Mouse (Mus musculus) small intestine, adult 2 months (tissue): ENCODE data around the gene Bpifc. TPM values are rescaled to one million over a fixed set of nuclear protein-coding genes. Genes with fewer than 3 reads are reported as not detected.

Source experiments
- H3K27ac ChIP-seq: fragments of 200-500 bp; 2 replicates; pipeline ENCODE4 v1.5.1; 2012; ENCODE audit warnings: low read depth, low read length, control low read depth, inconsistent platforms; ENCODE audit not compliant: insufficient read depth
- H3K27me3 ChIP-seq: fragments of 200-500 bp; 2 replicates; pipeline ENCODE4 v1.6.1; 2012; ENCODE audit warnings: mild to moderate bottlenecking, moderate library complexity, low read length, inconsistent platforms; ENCODE audit not compliant: control insufficient read depth, insufficient read depth
- H3K36me3 ChIP-seq: fragments of 200-500 bp; 2 replicates; pipeline ENCODE4 v1.6.1; 2012; ENCODE audit warnings: mild to moderate bottlenecking, low read length, control low read depth, inconsistent platforms; ENCODE audit not compliant: control insufficient read depth, insufficient read depth
- H3K4me1 ChIP-seq: fragments of 200-500 bp; 2 replicates; pipeline ENCODE4 v1.6.1; 2012; ENCODE audit warnings: low read length, inconsistent platforms, mixed read lengths; ENCODE audit not compliant: control insufficient read depth, insufficient read depth, insufficient read length
- H3K4me3 ChIP-seq: fragments of 200-500 bp; 2 replicates; pipeline ENCODE4 v1.5.1; 2012; ENCODE audit warnings: low read depth, mild to moderate bottlenecking, control low read depth, inconsistent platforms, low read length, moderate library complexity
- CTCF ChIP-seq: fragments of 200-500 bp; IDR thresholded peaks from 2 replicates; pipeline ENCODE4 v1.5.1; 2012; ENCODE audit warnings: low read depth, mild to moderate bottlenecking, control low read depth, inconsistent platforms, low read length, moderate library complexity, mixed read lengths; ENCODE audit not compliant: insufficient replicate concordance, insufficient read length; ENCODE audit errors: extremely low read depth
- POLR2A ChIP-seq: fragments of 200-500 bp; IDR thresholded peaks from 2 replicates; pipeline ENCODE4 v1.6.1; 2012; ENCODE audit warnings: low read depth, mild to moderate bottlenecking, control low read depth, inconsistent platforms, low read length, moderate library complexity
- WGBS: fragments of 180-500 bp; shearing (Covaris S2); methylation state at CpG from one replicate; pipeline ENCODE4 v1.1.7; 2018; 5-methylcytosine and 5-hydroxymethylcytosine counted together
- polyA plus RNA-seq: library from polyadenylated mRNA; depleted of rRNA; stranded (reverse); fragments of >200 nt; gene quantifications from 2 replicates; pipeline ENCODE4 v1.2.3, GENCODE M21; 2012

Gene Bpifc
- polyA plus RNA-seq, 1 experiment, result not detected

- WGBS, result 21% methylated on average over 2 of the region's 2 CpGs
- Histone ChIP-seq H3K4me1 (peaks cover 12% of the 10 kb centered on the region; the same call in 1 of the 2 replicates), H3K36me3 (peaks cover 14% of the 10 kb centered on the region), H3K4me3 (no peak overlapping the region), H3K27me3 (no peaks in the 10 kb centered on the region), H3K27ac (0 out of 2 replicates have a peak overlapping the region, but pooled peaks have one; percentile 4)
- TF ChIP-seq POLR2A, result no peak
Observed at GRCm38 (mm10) chr10:85954429-85954828, 57.3 kb downstream of the Bpifc start.

GRCm38 (mm10) chr10:85953401-85953800 is 58.3 kb downstream of the Bpifc start:
- H3K27me3 ChIP-seq, result no peaks in the 10 kb centered on the region
- peaks cover 12% of the 10 kb centered on the region; the same call in 1 of the 2 replicates for H3K4me1 ChIP-seq
- H3K36me3 ChIP-seq, result peaks cover 23% of the 10 kb centered on the region
- TF ChIP-seq POLR2A (no peak), CTCF (no peak)
- H3K4me3 ChIP-seq, result no peak overlapping the region
- 34% methylated on average over 3 of the region's 3 CpGs for WGBS
- H3K27ac ChIP-seq, result peak overlapping the region; percentile 77

- Histone ChIP-seq H3K36me3 (peaks cover 33% of the 10 kb centered on the region), H3K4me3 (no peak overlapping the region), H3K27me3 (no peaks in the 10 kb centered on the region), H3K27ac (no peak overlapping the region), H3K4me1 (peaks cover 12% of the 10 kb centered on the region; the same call in 1 of the 2 replicates)
- TF ChIP-seq POLR2A (no peak), CTCF (no peak)
- WGBS, result 82% methylated on average over 6 of the region's 6 CpGs
Observed at GRCm38 (mm10) chr10:85951765-85952443, 59.8 kb downstream of the Bpifc start.

GRCm38 (mm10) chr10:85948483-85949196 is 63.1 kb downstream of the Bpifc start:
- 91% methylated on average over 8 of the region's 8 CpGs for WGBS
- Histone ChIP-seq H3K36me3 (peaks cover 48% of the 10 kb centered on the region), H3K27ac (no peak overlapping the region), H3K4me3 (no peak overlapping the region), H3K4me1 (peaks cover 3% of the 10 kb centered on the region; the same call in 1 of the 2 replicates), H3K27me3 (no peaks in the 10 kb centered on the region)
- no peak for TF ChIP-seq POLR2A
- TF ChIP-seq CTCF, result no peak

- WGBS, result 69% methylated on average over 6 of the region's 6 CpGs
- Histone ChIP-seq H3K27me3 (no peaks in the 10 kb centered on the region), H3K36me3 (peaks cover 37% of the 10 kb centered on the region), H3K27ac (no peak overlapping the region), H3K4me3 (no peak overlapping the region), H3K4me1 (no peaks in the 10 kb centered on the region)
- no peak for TF ChIP-seq POLR2A
- TF ChIP-seq CTCF, result no peak
Observed at GRCm38 (mm10) chr10:85936280-85936965, 75.3 kb downstream of the Bpifc start.

- Histone ChIP-seq H3K4me3 (no peak overlapping the region), H3K27me3 (no peaks in the 10 kb centered on the region), H3K4me1 (no peaks in the 10 kb centered on the region), H3K36me3 (no peaks in the 10 kb centered on the region), H3K27ac (no peak overlapping the region)
- 89% methylated on average over 11 of the region's 11 CpGs for WGBS
- TF ChIP-seq CTCF, result no peak
- TF ChIP-seq POLR2A, result no peak
Observed at GRCm38 (mm10) chr10:85929962-85930361, 81.7 kb downstream of the Bpifc start.

- TF ChIP-seq POLR2A, result no peak
- TF ChIP-seq CTCF, result no peak
- Histone ChIP-seq H3K4me1 (no peaks in the 10 kb centered on the region), H3K27me3 (no peaks in the 10 kb centered on the region), H3K36me3 (no peaks in the 10 kb centered on the region), H3K27ac (no peak overlapping the region), H3K4me3 (no peak overlapping the region)
- 37% methylated on average over 11 of the region's 11 CpGs for whole genome bisulfite sequencing
Observed at GRCm38 (mm10) chr10:85929208-85929591, 82.5 kb downstream of the Bpifc start.
